Mouse (Mus musculus) cerebellum, adult 8-10 months (tissue): ENCODE results near the gene Gimap4.

Experiments
- DNase-seq: peaks from one replicate; pipeline ENCODE4 v3.0.0; 2022

Gene Gimap4

DNA sequence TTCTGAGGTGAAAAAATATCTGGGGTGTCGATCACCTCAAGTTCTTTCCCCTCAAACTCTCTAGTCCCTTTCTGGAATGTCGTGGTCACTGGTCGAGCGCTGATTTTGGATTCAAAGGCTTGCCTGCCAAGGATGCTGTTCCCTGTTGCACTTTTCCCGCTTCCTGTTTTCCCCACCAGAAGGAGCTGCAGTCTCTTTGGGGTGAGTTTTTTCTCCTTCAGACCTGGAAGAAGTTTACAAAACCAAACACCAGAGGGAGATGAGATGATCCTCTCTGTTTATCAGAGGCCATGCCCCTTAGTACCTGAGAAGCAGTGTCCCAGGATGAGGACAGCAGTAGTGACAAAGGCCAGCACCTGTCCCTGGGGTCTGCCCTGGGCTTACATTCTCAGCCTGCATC is 18.3 kb downstream of the Gimap4 start:
- no peak for DNase-seq

DNA sequence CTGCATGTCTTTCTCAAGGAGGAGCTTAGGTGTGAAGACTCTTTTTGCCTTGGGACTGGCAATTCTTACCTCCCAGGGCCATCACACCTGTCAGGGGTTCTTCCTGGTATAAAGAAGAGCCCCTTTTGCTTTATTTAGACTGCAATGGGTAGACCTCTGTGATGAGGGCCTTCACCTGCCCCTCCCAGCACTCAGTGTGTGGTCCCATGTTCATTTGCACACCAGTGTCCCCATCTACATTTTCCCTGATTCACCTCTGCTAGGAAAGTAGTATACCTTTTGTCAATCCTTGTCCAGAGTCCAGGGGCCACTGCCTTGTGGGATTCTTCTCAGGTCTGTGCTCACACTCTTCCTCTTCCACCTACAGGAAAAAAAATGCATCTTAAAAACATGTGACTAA is 19.8 kb downstream of the Gimap4 start:
- DNase-seq = no peak

DNA sequence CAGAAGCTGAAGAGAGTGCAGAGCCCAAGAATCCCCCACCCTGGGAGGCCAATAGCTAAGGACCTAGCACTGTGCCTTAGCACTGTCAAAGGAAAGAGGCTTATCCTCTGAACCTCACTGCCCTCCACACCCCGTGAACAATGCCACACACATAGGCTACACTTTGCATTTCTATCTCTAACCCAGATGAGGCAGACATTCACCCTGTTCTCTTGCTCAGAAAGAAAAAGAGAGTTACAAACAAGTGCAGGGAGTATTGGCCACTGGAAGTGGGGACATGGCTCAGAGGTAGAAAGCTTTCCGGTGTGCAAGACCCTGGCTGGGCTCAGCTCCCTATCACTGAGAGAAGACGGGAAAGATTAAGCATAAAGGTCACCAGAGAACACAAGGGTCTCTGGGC is 21.8 kb downstream of the Gimap4 start:
- DNase-seq = no peak

DNA sequence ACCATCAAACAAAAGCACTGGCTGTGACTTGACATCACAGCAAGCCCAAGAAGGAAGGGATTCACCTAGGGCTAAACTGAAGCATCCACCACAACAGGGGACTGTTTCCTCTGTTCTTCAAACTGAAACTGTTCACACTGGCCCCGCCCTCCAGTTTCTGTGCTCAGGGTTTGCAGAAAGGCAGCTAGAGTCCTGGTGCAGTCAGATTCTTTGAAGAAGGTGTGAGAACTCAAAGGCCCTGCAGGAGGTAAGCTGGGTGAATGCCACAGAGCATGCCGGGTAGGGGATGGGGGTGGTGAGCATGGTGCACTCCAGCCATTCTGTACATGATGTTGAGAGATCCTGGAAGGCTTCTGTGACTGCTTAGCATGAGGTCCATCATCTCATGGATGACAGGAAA is 34.1 kb downstream of the Gimap4 start, which contains the start of the genes Gm28053 and Gimap7:
Gene Gm28053, plus strand, starts transcription at position 153 of the 400 bp plus-strand sequence.
Gene Gimap7, plus strand, starts transcription at position 167 of the 400 bp plus-strand sequence.
- no peak for DNase-seq

DNA sequence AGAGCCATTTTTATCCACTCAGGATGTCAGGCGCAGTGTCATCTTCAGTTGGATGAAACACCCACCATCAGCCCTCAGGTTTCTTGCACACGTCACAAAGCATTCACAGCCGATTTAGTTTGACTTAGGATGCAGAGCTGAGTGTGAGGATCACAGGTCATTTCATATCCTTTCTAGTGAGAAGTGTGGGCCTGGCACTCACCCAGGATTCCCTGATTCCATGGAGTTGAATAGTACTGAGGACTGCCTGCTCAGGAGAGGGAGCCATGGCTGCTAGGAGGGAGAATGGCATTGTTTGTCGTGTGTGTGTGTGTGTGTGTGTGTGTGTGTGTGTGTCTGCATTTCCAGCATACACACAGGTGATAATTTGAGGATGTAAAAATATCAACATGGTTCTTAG is 36.0 kb downstream of the Gimap4 start:
- no peak for DNase-seq

DNA sequence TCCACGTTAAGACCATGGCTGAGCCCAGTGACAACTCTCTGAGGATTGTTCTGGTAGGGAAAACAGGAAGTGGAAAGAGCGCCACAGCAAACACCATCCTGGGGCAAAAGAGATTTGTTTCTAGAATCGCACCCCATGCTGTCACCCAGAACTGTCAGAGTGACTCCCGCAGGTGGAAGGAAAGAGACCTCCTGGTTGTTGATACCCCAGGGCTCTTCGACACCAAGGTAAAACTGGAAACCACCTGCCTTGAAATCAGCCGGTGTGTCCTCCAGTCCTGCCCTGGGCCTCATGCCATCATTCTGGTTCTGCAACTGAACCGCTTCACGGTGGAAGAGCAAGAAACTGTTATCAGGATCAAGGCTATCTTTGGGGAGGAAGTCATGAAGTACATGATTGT is 39.1 kb downstream of the Gimap4 start:
- no peak for DNase-seq

DNA sequence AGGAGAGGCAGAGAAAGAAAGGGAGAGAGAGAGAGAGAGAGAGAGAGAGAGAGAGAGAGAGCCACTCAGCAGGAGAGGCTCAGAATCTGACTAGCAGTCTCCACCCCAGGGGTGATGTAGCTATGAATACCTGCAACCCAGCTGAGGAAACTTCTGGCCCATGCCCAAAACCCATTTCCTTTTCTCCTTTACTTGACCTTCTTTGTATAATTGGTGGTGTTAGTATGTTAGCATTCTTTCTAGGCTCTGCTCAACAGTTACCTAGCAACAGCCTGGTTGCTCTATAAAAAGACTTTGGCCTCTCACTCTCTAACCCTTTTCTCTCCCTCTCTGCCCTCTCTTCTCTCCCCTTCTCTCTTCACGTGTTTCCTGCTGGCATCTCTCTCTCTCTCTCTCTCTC is 41.1 kb downstream of the Gimap4 start:
- no peak for DNase-seq

DNA sequence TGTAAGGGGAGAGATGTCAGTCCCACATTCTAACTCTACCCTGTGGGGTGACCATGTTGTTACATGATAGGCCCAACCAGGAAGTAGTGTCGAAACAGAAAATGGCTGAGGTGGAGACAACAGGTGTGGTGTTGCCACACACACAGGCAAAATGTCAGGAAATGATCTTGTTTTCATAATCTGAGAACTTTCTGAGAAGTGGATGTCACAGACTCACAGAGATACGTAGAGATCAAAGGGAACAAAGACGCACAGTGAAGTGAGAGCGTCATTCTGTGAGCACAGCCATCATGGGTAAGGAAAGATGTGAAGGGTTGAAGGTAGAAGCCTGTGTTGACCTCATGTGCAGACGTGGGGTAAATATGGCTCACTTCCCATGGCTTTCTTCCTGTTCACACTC is 43.4 kb downstream of the Gimap4 start:
- DNase-seq = no peak

DNA sequence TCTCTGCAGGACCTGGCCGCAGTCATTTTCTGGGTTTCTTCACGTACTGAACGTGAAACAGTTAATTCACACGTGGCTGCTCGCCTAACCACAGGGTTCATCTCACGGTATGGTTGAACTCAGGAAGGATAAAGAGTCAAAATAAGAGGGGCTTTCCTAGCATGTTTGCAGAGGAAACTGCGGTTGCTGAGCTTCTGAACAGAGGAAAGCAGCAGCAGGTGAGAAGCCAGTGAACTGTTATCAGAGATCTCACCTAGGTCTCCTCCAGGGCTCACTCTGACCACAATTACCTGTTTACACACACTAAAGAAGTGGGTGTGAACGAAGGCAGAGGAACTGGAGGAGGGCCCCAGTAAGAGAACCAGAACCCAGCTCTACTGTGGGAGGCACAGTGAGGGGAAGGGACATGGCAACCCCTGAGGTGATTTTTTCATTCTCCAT is 48.5 kb downstream of the Gimap4 start:
- no peak for DNase-seq

DNA sequence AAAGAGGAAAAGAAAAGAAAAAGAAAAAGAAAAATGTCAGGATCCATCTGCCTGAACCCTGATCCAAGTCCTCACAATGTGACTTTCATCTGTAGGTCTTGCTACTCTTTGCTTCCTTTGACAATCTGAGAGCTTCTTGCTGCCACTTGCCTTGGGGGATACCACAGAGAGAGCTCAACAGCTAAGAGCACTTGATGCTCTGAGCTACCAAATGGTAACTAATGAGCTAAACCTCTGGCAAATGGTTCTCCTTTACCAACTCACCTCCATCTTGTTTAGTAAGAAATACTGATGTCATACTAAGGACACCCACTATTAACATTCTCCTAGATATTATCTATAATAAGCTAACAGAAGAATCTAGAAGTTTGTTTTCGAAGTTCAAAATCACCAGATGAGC is 49.3 kb downstream of the Gimap4 start:
- DNase-seq = no peak

DNA sequence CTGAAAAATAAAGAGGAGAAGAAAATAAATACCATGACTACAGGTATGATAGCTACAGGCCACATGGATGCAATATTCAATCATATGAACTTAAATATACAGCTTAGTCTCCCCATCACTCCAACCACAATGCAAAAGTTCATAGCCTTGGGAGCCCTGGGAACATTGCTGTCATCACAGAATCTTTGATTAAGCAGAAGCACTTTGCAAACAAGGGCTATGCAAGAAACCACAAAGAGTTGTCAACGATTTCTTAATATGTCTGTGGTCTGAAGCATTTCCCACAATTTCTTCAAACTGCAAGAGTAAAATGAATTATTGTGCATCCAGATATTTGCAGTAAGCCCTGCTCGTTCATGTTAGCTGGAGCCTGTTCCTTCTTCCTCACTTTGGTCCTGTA is 52.7 kb downstream of the Gimap4 start:
- DNase-seq = no peak

DNA sequence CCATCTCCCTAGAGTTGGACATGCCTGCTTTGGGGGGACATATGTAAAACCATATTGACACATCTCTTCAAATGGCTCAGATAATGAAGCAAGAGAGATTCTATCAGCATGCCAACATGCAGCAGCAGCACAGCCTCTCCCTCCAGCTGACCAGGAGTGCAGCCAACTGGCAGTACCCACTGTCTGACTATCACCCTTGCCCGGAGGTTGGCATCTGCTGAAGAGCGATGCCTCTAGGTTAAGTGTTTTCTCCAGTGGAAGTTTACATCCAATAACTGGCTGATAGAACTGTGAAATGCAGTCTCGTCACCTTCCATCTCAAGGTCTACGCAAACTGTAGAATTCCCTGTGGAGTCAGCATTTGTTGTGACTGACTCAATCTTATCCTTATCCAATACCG is 53.3 kb downstream of the Gimap4 start:
- DNase-seq = no peak

DNA sequence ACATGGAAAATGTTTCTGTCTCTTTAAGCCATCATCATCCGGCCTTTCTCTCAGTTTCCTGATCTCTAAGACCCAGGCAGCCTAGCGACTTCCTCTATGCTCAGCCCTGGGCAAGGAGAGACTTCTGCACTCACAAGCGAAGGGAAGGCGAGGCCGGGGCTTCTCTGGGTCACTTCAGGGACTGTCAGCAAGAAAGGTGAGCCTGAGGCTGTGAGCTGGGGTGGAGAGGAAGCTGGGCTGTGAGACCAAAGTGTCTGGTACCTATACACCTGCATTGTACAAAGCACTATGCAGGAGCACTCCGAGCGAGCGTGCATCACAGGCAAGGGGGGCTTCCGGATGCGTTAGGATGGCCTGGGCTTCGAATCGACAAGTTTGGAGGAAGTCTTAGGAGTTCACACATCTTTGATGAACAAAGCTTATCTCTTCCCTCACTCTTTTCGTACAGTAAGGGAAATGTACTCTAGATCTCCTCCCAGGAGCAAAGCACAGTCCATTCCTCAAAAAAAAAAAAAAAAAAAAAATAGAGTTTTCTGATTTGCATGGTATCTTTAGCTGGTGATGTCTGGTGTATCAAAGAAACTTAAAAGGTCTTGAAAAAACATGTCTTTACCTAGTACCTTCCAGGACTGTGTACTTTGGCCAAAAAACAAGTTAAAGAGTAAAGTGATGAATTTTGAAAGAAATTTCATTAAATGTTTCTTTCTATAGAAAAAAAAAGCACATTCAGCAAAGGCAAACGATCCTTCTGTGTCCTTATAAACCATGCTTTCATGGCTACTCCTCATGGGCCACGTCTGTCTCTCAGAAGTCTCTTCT is 54.8 kb downstream of the Gimap4 start, which contains the start of gene Gimap1:
Gene Gimap1, plus strand, starts transcription at position 94 of the 819 bp plus-strand sequence.
- DNase-seq = no peak

DNA sequence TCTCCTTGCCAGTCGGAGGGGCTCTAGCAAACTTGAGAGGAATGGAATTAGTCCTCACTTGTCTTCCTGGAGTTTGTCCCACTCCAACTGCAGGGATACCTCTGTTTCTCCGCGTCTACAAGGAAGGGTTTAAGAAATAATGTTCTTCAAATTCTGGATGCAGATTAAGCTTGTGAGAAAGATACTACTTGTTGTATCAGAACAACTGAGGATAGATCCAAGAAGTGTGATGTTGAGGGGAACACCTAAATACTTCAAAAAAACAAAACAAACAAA is 55.4 kb downstream of the Gimap4 start:
- no peak for DNase-seq

DNA sequence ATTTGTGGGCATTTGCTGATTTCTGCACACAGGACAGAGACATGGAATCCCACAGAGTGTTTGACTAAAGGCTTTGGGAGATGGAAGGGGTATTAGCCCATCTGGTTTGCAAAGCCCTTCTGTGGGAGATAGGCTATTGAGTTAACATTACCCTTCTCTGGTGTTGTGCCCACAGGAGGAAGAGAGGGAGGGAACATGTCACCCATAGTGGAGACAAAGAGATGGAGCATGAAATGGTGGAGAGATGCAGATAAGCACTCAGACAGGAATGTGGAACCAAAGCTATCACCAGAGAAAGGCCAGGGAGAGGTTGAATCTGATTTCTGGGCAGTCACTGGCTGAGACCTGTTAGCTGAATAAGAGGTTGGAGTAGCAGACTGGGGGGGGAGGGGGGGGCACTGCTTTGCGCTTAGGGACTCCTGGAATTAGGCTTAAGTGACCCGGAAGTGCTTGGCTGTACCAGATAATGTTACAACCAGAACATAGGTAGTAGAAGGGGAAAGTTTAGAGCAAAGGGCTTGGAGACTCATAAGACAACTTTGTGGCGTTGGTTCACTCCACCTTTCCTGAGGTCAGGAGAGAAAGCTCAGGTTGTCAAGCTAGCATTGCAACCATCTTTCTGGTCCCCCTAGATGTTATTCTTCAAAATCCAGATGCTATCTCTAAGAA is 56.3 kb downstream of the Gimap4 start:
- no peak for DNase-seq

DNA sequence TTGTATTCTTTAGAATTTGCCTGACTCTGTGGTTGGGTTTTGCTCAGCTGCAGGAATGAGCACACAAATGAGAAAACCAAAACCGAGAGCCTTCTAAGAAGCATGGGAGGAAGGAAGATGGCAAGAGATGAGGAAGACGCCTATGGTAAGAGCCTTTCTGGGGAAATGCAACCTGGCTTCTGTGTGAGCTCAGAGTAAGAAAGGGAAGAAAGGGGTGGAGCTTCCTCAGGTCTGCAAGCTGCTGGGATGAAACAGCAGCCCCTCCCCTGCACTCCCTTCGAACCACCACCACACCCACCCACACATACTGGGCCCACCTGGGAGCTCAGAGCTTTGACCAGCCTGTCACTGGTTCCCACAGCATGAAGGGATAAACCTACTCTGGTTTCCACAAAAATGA is 56.9 kb downstream of the Gimap4 start:
- no peak for DNase-seq
